Mouse (Mus musculus): ENCODE results near the gene Vasp.

GRCm38 (mm10) chr7:19308454-19309277, 37.0 kb upstream of the Vasp start:
- TF ChIP-seq CTCF (IDR thresholded peaks at IDR 0.05; ENCODE audit: low read depth) (peak; percentile 57), EP300 (optimal IDR thresholded peaks at IDR 0.05) (no peak)
